Mouse (Mus musculus): ENCODE data around the gene Gba. TPM values are rescaled to one million over a fixed set of nuclear protein-coding genes. Genes with fewer than 3 reads are reported as not detected.

The Gba gene
- total RNA-seq, 1 experiment = 69.3 TPM

DNA sequence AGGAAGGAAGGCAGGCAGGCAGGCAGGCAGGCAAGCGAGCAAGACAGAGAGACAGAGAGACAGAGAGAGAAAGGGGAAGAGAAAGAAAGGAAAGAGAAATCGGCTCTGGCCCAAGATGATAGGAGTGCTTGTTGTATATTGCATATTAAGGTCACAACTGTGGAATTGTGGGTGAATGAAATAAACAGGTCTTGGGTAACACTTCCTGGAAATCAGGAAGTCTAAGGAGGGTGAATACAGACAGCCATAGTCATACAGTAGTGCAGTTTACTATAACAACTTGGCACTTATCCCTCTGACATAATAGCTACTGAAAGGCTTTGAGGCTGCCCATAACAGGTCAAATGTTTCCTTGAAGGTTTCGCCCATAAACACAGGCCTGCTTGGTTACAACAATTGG, 2.9 kb upstream of the Gba start:
- no peak overlapping the region for H3K27ac ChIP-seq (ENCODE audit: insufficient read depth, low read depth, low read length, poor library complexity, severe bottlenecking)
- DNase-seq (ENCODE audit: low read depth, low spot score) = no peak
- H3K9ac ChIP-seq (ENCODE audit: insufficient read depth, low read depth, low read length, poor library complexity, severe bottlenecking) = no peak overlapping the region
- no peak overlapping the region for H3K4me3 ChIP-seq (ENCODE audit: insufficient read depth in 1 of 2, low read depth in 1 of 2, low read length in 2 of 2, poor library complexity in 1 of 2, severe bottlenecking in 1 of 2)
- in situ Hi-C loops (cut with MboI; ENCODE audit: low sequenced_read_pairs in 2 of 2, unreplicated experiment in 2 of 2) = no loop called here
- H3K9me3 ChIP-seq (ENCODE audit: control insufficient read depth, insufficient read depth, low read depth, low read length) = no peaks in the 10 kb centered on the region
- TF ChIP-seq MAFK (IDR thresholded peaks at IDR 0.05; ENCODE audit: insufficient read depth, low read depth, low read length) (no peak), CHD2 (IDR thresholded peaks at IDR 0.05; ENCODE audit: low read depth, low read length) (no peak), ZC3H11A (IDR thresholded peaks at IDR 0.05; ENCODE audit: borderline replicate concordance, low read depth, low read length) (no peak), ZNF384 (IDR thresholded peaks at IDR 0.05; ENCODE audit: low read depth, low read length) (no peak), HCFC1 (IDR thresholded peaks at IDR 0.05; ENCODE audit: borderline replicate concordance, insufficient read depth, low read length) (no peak)
- peaks cover 8% of the 10 kb centered on the region; the same call in 1 of the 2 replicates for H3K36me3 ChIP-seq (ENCODE audit: control insufficient read depth, insufficient read depth, low read length, poor library complexity, severe bottlenecking)
- peaks cover 1 to 11% of the 10 kb centered on the region in 2 experiments; a peak in 3 of 4 replicates for H3K4me1 ChIP-seq (ENCODE audit: control insufficient read depth in 2 of 2, insufficient read depth in 2 of 2, low read length in 2 of 2, poor library complexity in 1 of 2)

DNA sequence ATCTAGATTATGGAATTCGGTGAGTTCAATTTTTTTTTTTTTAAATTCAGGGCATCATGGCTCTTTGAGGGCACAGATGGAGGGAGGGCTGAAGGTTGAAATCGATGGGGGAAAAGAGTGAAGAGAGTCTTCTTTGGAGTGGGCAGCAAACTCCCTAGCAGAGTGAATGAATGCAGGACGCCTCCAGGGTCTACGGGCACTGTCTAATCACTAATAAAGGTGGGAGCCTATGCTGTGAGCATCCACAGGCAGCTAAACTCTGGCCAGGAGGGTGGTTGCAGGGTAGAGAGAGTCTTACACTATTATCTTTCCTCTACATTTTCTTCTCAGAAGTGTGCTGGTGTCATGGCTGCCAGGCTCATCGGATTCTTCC, 400 bp downstream of the Gba start:
- H3K9ac ChIP-seq (ENCODE audit: insufficient read depth, low read depth, low read length, poor library complexity, severe bottlenecking) = peak overlapping the region; percentile 79
- H3K27ac ChIP-seq (ENCODE audit: insufficient read depth, low read depth, low read length, poor library complexity, severe bottlenecking) = no peak overlapping the region
- H3K4me1 ChIP-seq (ENCODE audit: control insufficient read depth in 2 of 2, insufficient read depth in 2 of 2, low read length in 2 of 2, poor library complexity in 1 of 2) = peaks cover 0 to 2% of the 10 kb centered on the region in 2 experiments; a peak in 1 of 4 replicates
- peak overlapping the region; percentile 78 to 87 for H3K4me3 ChIP-seq (ENCODE audit: insufficient read depth in 1 of 2, low read depth in 1 of 2, low read length in 2 of 2, poor library complexity in 1 of 2, severe bottlenecking in 1 of 2)
- DNase-seq (ENCODE audit: low read depth, low spot score) = no peak
- in situ Hi-C loops (cut with MboI; ENCODE audit: low sequenced_read_pairs in 2 of 2, unreplicated experiment in 2 of 2) = no loop called here
- peaks cover 30% of the 10 kb centered on the region for H3K36me3 ChIP-seq (ENCODE audit: control insufficient read depth, insufficient read depth, low read length, poor library complexity, severe bottlenecking)
- TF ChIP-seq ZC3H11A (IDR thresholded peaks at IDR 0.05; ENCODE audit: borderline replicate concordance, low read depth, low read length) = no peak
- no peak for TF ChIP-seq CHD2 (IDR thresholded peaks at IDR 0.05; ENCODE audit: low read depth, low read length)
- TF ChIP-seq MAFK (IDR thresholded peaks at IDR 0.05; ENCODE audit: insufficient read depth, low read depth, low read length) = no peak
- TF ChIP-seq ZNF384 (IDR thresholded peaks at IDR 0.05; ENCODE audit: low read depth, low read length) = no peak
- no peak for TF ChIP-seq HCFC1 (IDR thresholded peaks at IDR 0.05; ENCODE audit: borderline replicate concordance, insufficient read depth, low read length)
- H3K9me3 ChIP-seq (ENCODE audit: control insufficient read depth, insufficient read depth, low read depth, low read length) = no peaks in the 10 kb centered on the region

DNA sequence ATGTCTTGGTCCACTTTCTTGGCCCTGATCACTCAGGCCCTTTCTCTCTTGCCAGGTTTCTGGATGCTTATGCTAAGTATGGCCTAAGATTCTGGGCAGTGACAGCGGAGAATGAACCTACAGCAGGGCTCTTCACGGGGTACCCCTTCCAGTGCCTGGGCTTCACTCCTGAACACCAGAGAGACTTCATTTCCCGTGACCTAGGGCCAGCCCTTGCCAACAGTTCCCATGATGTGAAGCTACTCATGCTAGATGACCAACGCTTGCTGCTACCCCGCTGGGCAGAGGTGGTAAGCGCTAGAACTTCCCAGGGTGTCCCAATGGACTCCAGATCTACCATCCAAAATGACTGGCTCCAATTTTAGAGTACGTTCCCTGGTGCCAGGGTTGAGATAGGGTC, 3.4 kb downstream of the Gba start:
- TF ChIP-seq HCFC1 (IDR thresholded peaks at IDR 0.05; ENCODE audit: borderline replicate concordance, insufficient read depth, low read length) (no peak), ZC3H11A (IDR thresholded peaks at IDR 0.05; ENCODE audit: borderline replicate concordance, low read depth, low read length) (no peak), MAFK (IDR thresholded peaks at IDR 0.05; ENCODE audit: insufficient read depth, low read depth, low read length) (no peak), CHD2 (IDR thresholded peaks at IDR 0.05; ENCODE audit: low read depth, low read length) (no peak), ZNF384 (IDR thresholded peaks at IDR 0.05; ENCODE audit: low read depth, low read length) (no peak)
- in situ Hi-C loops (cut with MboI; ENCODE audit: low sequenced_read_pairs in 2 of 2, unreplicated experiment in 2 of 2) = no loop called here
- Histone ChIP-seq H3K4me3 (ENCODE audit: insufficient read depth in 1 of 2, low read depth in 1 of 2, low read length in 2 of 2, poor library complexity in 1 of 2, severe bottlenecking in 1 of 2) (no peak overlapping the region), H3K9me3 (ENCODE audit: control insufficient read depth, insufficient read depth, low read depth, low read length) (no peaks in the 10 kb centered on the region), H3K36me3 (ENCODE audit: control insufficient read depth, insufficient read depth, low read length, poor library complexity, severe bottlenecking) (peaks cover 56% of the 10 kb centered on the region), H3K27ac (ENCODE audit: insufficient read depth, low read depth, low read length, poor library complexity, severe bottlenecking) (no peak overlapping the region), H3K9ac (ENCODE audit: insufficient read depth, low read depth, low read length, poor library complexity, severe bottlenecking) (no peak overlapping the region), H3K4me1 (ENCODE audit: control insufficient read depth in 2 of 2, insufficient read depth in 2 of 2, low read length in 2 of 2, poor library complexity in 1 of 2) (peaks cover 0 to 2% of the 10 kb centered on the region in 2 experiments; a peak in 1 of 4 replicates)
- DNase-seq (ENCODE audit: low read depth, low spot score) = no peak

DNA sequence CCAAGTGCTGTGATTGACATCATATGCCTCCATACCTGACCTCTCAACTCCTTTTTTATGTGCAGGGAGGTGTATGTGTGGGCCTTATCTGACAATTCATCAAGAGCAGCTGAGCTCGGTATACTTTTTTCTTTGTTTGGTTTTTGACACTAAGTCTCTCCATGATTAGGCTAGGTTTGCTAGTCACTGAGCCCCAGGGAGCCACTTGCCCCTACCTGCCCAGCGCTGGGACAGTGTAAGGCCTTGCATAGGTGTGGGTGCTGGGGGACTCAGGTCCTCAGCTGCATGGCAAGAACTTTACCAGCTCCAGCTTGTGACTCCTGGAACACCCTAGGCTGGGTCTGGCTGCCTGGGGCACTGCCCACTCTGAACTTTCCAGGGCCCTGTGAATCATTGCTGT, 4.0 kb downstream of the Gba start:
- no peak for TF ChIP-seq ZNF384 (IDR thresholded peaks at IDR 0.05; ENCODE audit: low read depth, low read length)
- no peak for TF ChIP-seq CHD2 (IDR thresholded peaks at IDR 0.05; ENCODE audit: low read depth, low read length)
- TF ChIP-seq ZC3H11A (IDR thresholded peaks at IDR 0.05; ENCODE audit: borderline replicate concordance, low read depth, low read length) = no peak
- TF ChIP-seq MAFK (IDR thresholded peaks at IDR 0.05; ENCODE audit: insufficient read depth, low read depth, low read length) = no peak
- no peak for TF ChIP-seq HCFC1 (IDR thresholded peaks at IDR 0.05; ENCODE audit: borderline replicate concordance, insufficient read depth, low read length)
- Histone ChIP-seq H3K9ac (ENCODE audit: insufficient read depth, low read depth, low read length, poor library complexity, severe bottlenecking) (no peak overlapping the region), H3K27ac (ENCODE audit: insufficient read depth, low read depth, low read length, poor library complexity, severe bottlenecking) (no peak overlapping the region), H3K9me3 (ENCODE audit: control insufficient read depth, insufficient read depth, low read depth, low read length) (no peaks in the 10 kb centered on the region), H3K4me1 (ENCODE audit: control insufficient read depth in 2 of 2, insufficient read depth in 2 of 2, low read length in 2 of 2, poor library complexity in 1 of 2) (peaks cover 0 to 2% of the 10 kb centered on the region in 2 experiments; a peak in 1 of 4 replicates), H3K36me3 (ENCODE audit: control insufficient read depth, insufficient read depth, low read length, poor library complexity, severe bottlenecking) (peaks cover 56% of the 10 kb centered on the region), H3K4me3 (ENCODE audit: insufficient read depth in 1 of 2, low read depth in 1 of 2, low read length in 2 of 2, poor library complexity in 1 of 2, severe bottlenecking in 1 of 2) (no peak overlapping the region)
- DNase-seq (ENCODE audit: low read depth, low spot score) = no peak
- in situ Hi-C loops (cut with MboI; ENCODE audit: low sequenced_read_pairs in 2 of 2, unreplicated experiment in 2 of 2) = no loop called here

Measured in ES-E14 (cell line).